Mouse (Mus musculus): ENCODE results near the gene Osbp2.
A peak's percentile ranks its signal among the peaks of the same experiment; 100 is the strongest.

Osbp2 gene

GRCm38 (mm10) chr11:3862661-3863453 lies 846 bp downstream of the Osbp2 start:
- no peak for DNase-seq

- no peak for DNase-seq
Measured at GRCm38 (mm10) chr11:3860361-3860760, 3.3 kb downstream of the Osbp2 start.

GRCm38 (mm10) chr11:3859778-3860177 lies 3.9 kb downstream of the Osbp2 start:
- DNase-seq, result no peak

GRCm38 (mm10) chr11:3857902-3858301 lies 5.8 kb downstream of the Osbp2 start:
- DNase-seq, result no peak

- no peak for DNase-seq
Measured at GRCm38 (mm10) chr11:3855846-3856245, 7.9 kb downstream of the Osbp2 start.

- no peak for DNase-seq
Measured at GRCm38 (mm10) chr11:3854156-3854555, 9.5 kb downstream of the Osbp2 start.

- DNase-seq, result no peak
Measured at GRCm38 (mm10) chr11:3853481-3854034, 10.1 kb downstream of the Osbp2 start.

GRCm38 (mm10) chr11:3853031-3853430 lies 10.7 kb downstream of the Osbp2 start:
- DNase-seq, result no peak

GRCm38 (mm10) chr11:3851872-3852271 lies 11.8 kb downstream of the Osbp2 start:
- DNase-seq, result no peak

GRCm38 (mm10) chr11:3850746-3851277 lies 12.9 kb downstream of the Osbp2 start:
- DNase-seq, result no peak

- DNase-seq, result no peak
Measured at GRCm38 (mm10) chr11:3850315-3850614, 13.4 kb downstream of the Osbp2 start.

- DNase-seq, result no peak
Measured at GRCm38 (mm10) chr11:3849469-3850314, 14.0 kb downstream of the Osbp2 start.

GRCm38 (mm10) chr11:3846351-3846750 lies 17.4 kb downstream of the Osbp2 start:
- DNase-seq, result no peak

GRCm38 (mm10) chr11:3843943-3844734 lies 19.6 kb downstream of the Osbp2 start:
- no peak for DNase-seq

- no peak for DNase-seq
Measured at GRCm38 (mm10) chr11:3835271-3835670, 28.4 kb downstream of the Osbp2 start.

GRCm38 (mm10) chr11:3834421-3835098 lies 29.1 kb downstream of the Osbp2 start:
- DNase-seq, result peak; percentile 65

- DNase-seq, result no peak
Measured at GRCm38 (mm10) chr11:3833544-3834420, 29.9 kb downstream of the Osbp2 start.

- peak; percentile 64 for DNase-seq
Measured at GRCm38 (mm10) chr11:3832193-3832901, 31.4 kb downstream of the Osbp2 start.

- no peak for DNase-seq
Measured at GRCm38 (mm10) chr11:3829736-3830135, 34.0 kb downstream of the Osbp2 start.

- DNase-seq, result no peak
Measured at GRCm38 (mm10) chr11:3824138-3824537, 39.6 kb downstream of the Osbp2 start.

Data from kidney, postnatal 10 days (tissue).